Mouse (Mus musculus) G1E-ER4 (cell line): ENCODE measurements around the gene AL607142.1. TPM values are rescaled to one million over a fixed set of nuclear protein-coding genes. Genes with fewer than 3 reads are reported as not detected.

ENCODE experiments used
- GATA1 ChIP-seq: IDR thresholded peaks from one replicate; pipeline ENCODE4 v1.8.0; 2012; ENCODE audit warnings: low read length, inconsistent platforms
- polyA plus RNA-seq: library from polyadenylated mRNA; stranded (reverse); fragments of >175 nt; gene quantifications from 2 replicates; pipeline ENCODE4 v1.2.3, GENCODE M21; 2012

Gene AL607142.1
- polyA plus RNA-seq, 1 experiment: not detected

- no peak for TF ChIP-seq GATA1
Observed at GRCm38 (mm10) chr4:120048274-120048673, 16.5 kb upstream of the AL607142.1 start.

- TF ChIP-seq GATA1: no peak
Observed at GRCm38 (mm10) chr4:120049857-120050256, 14.9 kb upstream of the AL607142.1 start.

- TF ChIP-seq GATA1: no peak
Observed at GRCm38 (mm10) chr4:120052481-120052880, 12.3 kb upstream of the AL607142.1 start.

- no peak for TF ChIP-seq GATA1
Observed at GRCm38 (mm10) chr4:120053026-120054005, 11.5 kb upstream of the AL607142.1 start.

GRCm38 (mm10) chr4:120054145-120054544 lies 10.7 kb upstream of the AL607142.1 start:
- no peak for TF ChIP-seq GATA1

GRCm38 (mm10) chr4:120056451-120056850 lies 8.3 kb upstream of the AL607142.1 start:
- TF ChIP-seq GATA1: no peak

- no peak for TF ChIP-seq GATA1
Observed at GRCm38 (mm10) chr4:120057529-120057928, 7.3 kb upstream of the AL607142.1 start.

- no peak for TF ChIP-seq GATA1
Observed at GRCm38 (mm10) chr4:120058157-120058556, 6.6 kb upstream of the AL607142.1 start.

GRCm38 (mm10) chr4:120058794-120059193 lies 6.0 kb upstream of the AL607142.1 start:
- TF ChIP-seq GATA1: no peak

- no peak for TF ChIP-seq GATA1
Observed at GRCm38 (mm10) chr4:120061727-120062126, 3.1 kb upstream of the AL607142.1 start.

- no peak for TF ChIP-seq GATA1
Observed at GRCm38 (mm10) chr4:120062198-120062597, 2.6 kb upstream of the AL607142.1 start.

- no peak for TF ChIP-seq GATA1
Observed at GRCm38 (mm10) chr4:120062754-120063153, 2.0 kb upstream of the AL607142.1 start.

- no peak for TF ChIP-seq GATA1
Observed at GRCm38 (mm10) chr4:120063353-120064124, 1.3 kb upstream of the AL607142.1 start.

- TF ChIP-seq GATA1: no peak
Observed at GRCm38 (mm10) chr4:120066841-120067591, 2.2 kb downstream of the AL607142.1 start.

- no peak for TF ChIP-seq GATA1
Observed at GRCm38 (mm10) chr4:120067592-120068235, 2.9 kb downstream of the AL607142.1 start.
